Mouse (Mus musculus): ENCODE measurements around the gene Izumo2. TPM values are rescaled to one million over a fixed set of nuclear protein-coding genes. Genes with fewer than 3 reads are reported as not detected.
"Not testable (repeated sequence)": the region's sequence is repeated elsewhere in the genome, so short reads cannot be mapped to it uniquely, and the experiment has no call there.

Gene Izumo2
- total and polyA plus RNA-seq, 2 experiments from 2014 or later: not detected

GRCm38 (mm10) chr7:44707169-44707675 is 1.3 kb upstream of the Izumo2 start:
- WGBS: 89% methylated on average over 5 of the region's 5 CpGs
- no peak overlapping the region for H3K9ac ChIP-seq
- H3K4me2 ChIP-seq (ENCODE audit: low read depth): no peak overlapping the region
- H3K27me3 ChIP-seq (ENCODE audit: insufficient read depth, low read length): no peaks in the 10 kb centered on the region
- H3K36me3 ChIP-seq (ENCODE audit: insufficient read depth): no peaks in the 10 kb centered on the region
- no peaks in the 10 kb centered on the region for H3K4me1 ChIP-seq (ENCODE audit: insufficient read depth)
- H3K4me3 ChIP-seq (ENCODE audit: low read depth, low read length): no peak overlapping the region
- TF ChIP-seq CTCF (IDR thresholded peaks at IDR 0.05; ENCODE audit: low read depth): no peak
- DNase-seq (no peak), ATAC-seq (no peak)
- no peaks in the 10 kb centered on the region for H3K9me3 ChIP-seq (ENCODE audit: low read length)
- no peak overlapping the region for H3K27ac ChIP-seq (ENCODE audit: low read depth, low read length)

GRCm38 (mm10) chr7:44708093-44708492 is 449 bp upstream of the Izumo2 start:
- H3K9ac ChIP-seq; H3K27ac ChIP-seq (ENCODE audit: low read depth, low read length); H3K36me3 ChIP-seq (ENCODE audit: insufficient read depth); DNase-seq; ATAC-seq; H3K27me3 ChIP-seq (ENCODE audit: insufficient read depth, low read length); H3K4me2 ChIP-seq (ENCODE audit: low read depth); H3K9me3 ChIP-seq (ENCODE audit: low read length); H3K4me3 ChIP-seq (ENCODE audit: low read depth, low read length); H3K4me1 ChIP-seq (ENCODE audit: insufficient read depth): not testable (repeated sequence)
- 90% methylated on average over 5 of the region's 6 CpGs for WGBS

GRCm38 (mm10) chr7:44709881-44710280 is 1.3 kb downstream of the Izumo2 start:
- Histone ChIP-seq H3K27me3 (ENCODE audit: insufficient read depth, low read length) (no peaks in the 10 kb centered on the region), H3K27ac (ENCODE audit: low read depth, low read length) (no peak overlapping the region), H3K36me3 (ENCODE audit: insufficient read depth) (no peaks in the 10 kb centered on the region), H3K9me3 (ENCODE audit: low read length) (no peaks in the 10 kb centered on the region), H3K4me2 (ENCODE audit: low read depth) (no peak overlapping the region), H3K9ac (no peak overlapping the region), H3K4me1 (ENCODE audit: insufficient read depth) (no peaks in the 10 kb centered on the region), H3K4me3 (ENCODE audit: low read depth, low read length) (no peak overlapping the region)
- TF ChIP-seq CTCF (IDR thresholded peaks at IDR 0.05; ENCODE audit: low read depth): no peak
- DNase-seq (no peak), ATAC-seq (no peak)
- 85% methylated on average over 5 of the region's 5 CpGs for WGBS

GRCm38 (mm10) chr7:44722058-44722457 is 13.5 kb downstream of the Izumo2 start:
- TF ChIP-seq CTCF (IDR thresholded peaks at IDR 0.05; ENCODE audit: low read depth): no peak
- ATAC-seq (no peak), DNase-seq (no peak)
- Histone ChIP-seq H3K9me3 (ENCODE audit: low read length) (no peaks in the 10 kb centered on the region), H3K36me3 (ENCODE audit: insufficient read depth) (no peaks in the 10 kb centered on the region), H3K27ac (ENCODE audit: low read depth, low read length) (no peak overlapping the region), H3K4me2 (ENCODE audit: low read depth) (no peak overlapping the region), H3K9ac (no peak overlapping the region), H3K27me3 (ENCODE audit: insufficient read depth, low read length) (no peaks in the 10 kb centered on the region), H3K4me3 (ENCODE audit: low read depth, low read length) (no peak overlapping the region), H3K4me1 (ENCODE audit: insufficient read depth) (no peaks in the 10 kb centered on the region)
- 77% methylated on average over 5 of the region's 5 CpGs for WGBS

GRCm38 (mm10) chr7:44724316-44724715 is 15.8 kb downstream of the Izumo2 start:
- no peaks in the 10 kb centered on the region for H3K27me3 ChIP-seq (ENCODE audit: insufficient read depth, low read length)
- no peak overlapping the region for H3K9ac ChIP-seq
- 21% methylated on average over 7 of the region's 7 CpGs for whole genome bisulfite sequencing
- DNase-seq (peak; percentile 63), ATAC-seq (no peak)
- peak; percentile 70 for TF ChIP-seq CTCF (IDR thresholded peaks at IDR 0.05; ENCODE audit: low read depth)
- no peaks in the 10 kb centered on the region for H3K9me3 ChIP-seq (ENCODE audit: low read length)
- H3K4me2 ChIP-seq (ENCODE audit: low read depth): no peak overlapping the region
- no peak overlapping the region for H3K27ac ChIP-seq (ENCODE audit: low read depth, low read length)
- H3K36me3 ChIP-seq (ENCODE audit: insufficient read depth): no peaks in the 10 kb centered on the region
- no peaks in the 10 kb centered on the region for H3K4me1 ChIP-seq (ENCODE audit: insufficient read depth)
- no peak overlapping the region for H3K4me3 ChIP-seq (ENCODE audit: low read depth, low read length)

GRCm38 (mm10) chr7:44726343-44726742 is 17.8 kb downstream of the Izumo2 start:
- H3K27me3 ChIP-seq (ENCODE audit: insufficient read depth, low read length): no peaks in the 10 kb centered on the region
- H3K4me1 ChIP-seq (ENCODE audit: insufficient read depth): no peaks in the 10 kb centered on the region
- H3K36me3 ChIP-seq (ENCODE audit: insufficient read depth): no peaks in the 10 kb centered on the region
- no peak overlapping the region for H3K9ac ChIP-seq
- peak; percentile 43; the same call in 1 of the 2 replicates for ATAC-seq
- H3K9me3 ChIP-seq (ENCODE audit: low read length): no peaks in the 10 kb centered on the region
- peak; percentile 22 for DNase-seq
- no peak for TF ChIP-seq CTCF (IDR thresholded peaks at IDR 0.05; ENCODE audit: low read depth)
- WGBS: 78% methylated on average over 6 of the region's 6 CpGs
- H3K4me3 ChIP-seq (ENCODE audit: low read depth, low read length): no peak overlapping the region
- H3K27ac ChIP-seq (ENCODE audit: low read depth, low read length): no peak overlapping the region
- H3K4me2 ChIP-seq (ENCODE audit: low read depth): no peak overlapping the region

GRCm38 (mm10) chr7:44727151-44727550 is 18.6 kb downstream of the Izumo2 start:
- no peaks in the 10 kb centered on the region for H3K27me3 ChIP-seq (ENCODE audit: insufficient read depth, low read length)
- no peak overlapping the region for H3K27ac ChIP-seq (ENCODE audit: low read depth, low read length)
- no peaks in the 10 kb centered on the region for H3K9me3 ChIP-seq (ENCODE audit: low read length)
- H3K4me2 ChIP-seq (ENCODE audit: low read depth): no peak overlapping the region
- WGBS: 68% methylated on average over 5 of the region's 5 CpGs
- no peak for ATAC-seq
- H3K4me3 ChIP-seq (ENCODE audit: low read depth, low read length): no peak overlapping the region
- no peaks in the 10 kb centered on the region for H3K4me1 ChIP-seq (ENCODE audit: insufficient read depth)
- H3K9ac ChIP-seq: no peak overlapping the region
- 0 out of 2 replicates have a peak, but pooled peaks cover 6% of the 10 kb centered on the region for H3K36me3 ChIP-seq (ENCODE audit: insufficient read depth)
- no peak for DNase-seq
- no peak for TF ChIP-seq CTCF (IDR thresholded peaks at IDR 0.05; ENCODE audit: low read depth)
